Mouse (Mus musculus) monocyte, adult 59 days (primary cell): ENCODE results near the gene Fam227b. TPM values are rescaled to one million over a fixed set of nuclear protein-coding genes. Genes with fewer than 3 reads are reported as not detected.

ENCODE experiments used
- total RNA-seq, 2 experiments: library from RNA; stranded (reverse); gene quantifications; one replicate each; pipeline ENCODE4 v1.2.4; 2023

Gene Fam227b
- total RNA-seq, result not detected

GRCm38 (mm10) chr2:126151855-126152571, at the start of gene Fam227b, which contains the start of gene Dtwd1:
Fam227b (minus strand) TSS chr2:126152004.
Dtwd1 (plus strand) TSS chr2:126152141.

GRCm38 (mm10) chr2:126034379-126035005, 117.3 kb downstream of the Fam227b start, which contains the start of gene Fgf7:
Fgf7 (plus strand) TSS chr2:126034658.

Other genes starting within 250 kb of the Fam227b start
- not detected for gene Fgf7, start 117.3 kb downstream of the Fam227b start, total RNA-seq
- gene Dtwd1, start 137 bp upstream of the Fam227b start, total RNA-seq, result 1 to 10 TPM; 3.8 to 4.3 TPM
- gene Gm17555, start 63.1 kb upstream of the Fam227b start, total RNA-seq, result not detected